In the genomic region with DNA sequence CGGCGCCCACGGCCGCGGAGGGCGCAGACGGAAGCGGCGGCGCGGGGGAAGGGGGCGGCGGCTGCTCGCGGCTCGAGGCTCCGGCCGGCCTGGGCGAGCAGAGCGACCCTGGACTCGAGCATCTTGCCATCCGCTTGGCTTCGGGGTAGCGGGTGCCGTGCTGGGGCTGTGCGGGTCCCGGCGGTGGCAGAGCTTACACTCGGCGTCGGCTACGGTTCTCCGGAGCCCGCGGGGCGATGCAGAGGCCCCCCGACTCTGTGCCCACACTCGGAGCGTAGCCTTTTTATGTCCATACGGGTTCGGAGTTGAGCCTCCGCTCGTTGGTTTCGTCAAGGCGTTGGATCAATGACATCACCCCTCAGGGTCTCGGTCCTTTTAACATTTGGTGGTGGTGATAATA, we compare ENCODE assay signal across 8 mouse cellular contexts. TPM values are rescaled to one million over a fixed set of nuclear protein-coding genes. Genes with fewer than 3 reads are reported as not detected.
DNase-seq lines count a peak whose midpoint lies in the region; ATAC-seq and TF ChIP-seq lines count a peak whose summit lies in the region.

No protein-coding gene starts in this region.

- no peaks in the 10 kb centered on the region for H3K27me3 ChIP-seq in heart, adult 2 months (ENCODE audit: control insufficient read depth, insufficient read depth, low read length)
- H3K27me3 ChIP-seq in limb, embryonic 14.5 days (ENCODE audit: control insufficient read depth, insufficient read depth, low read length): no peaks in the 10 kb centered on the region
- H3K27me3 ChIP-seq in stomach, postnatal 0 days (ENCODE audit: control insufficient read depth, insufficient read depth, low read length): no peaks in the 10 kb centered on the region

- peak overlapping the region; percentile 82 for H3K4me2 ChIP-seq in limb, embryonic 14.5 days (replicated peaks; ENCODE audit: low read depth, low read length, severe bottlenecking)
- peak overlapping the region; percentile 90 for H3K4me2 ChIP-seq in stomach, postnatal 0 days (replicated peaks; ENCODE audit: low read depth)

- H3K27ac ChIP-seq in heart, adult 2 months: peak overlapping the region; percentile 66
- no peak overlapping the region for H3K27ac ChIP-seq in embryonic fibroblast, embryonic 13.5 days (ENCODE audit: insufficient read depth, low read length)
- peak overlapping the region; percentile 71 for H3K27ac ChIP-seq in limb, embryonic 14.5 days (replicated peaks; ENCODE audit: low read depth, low read length)
- H3K27ac ChIP-seq in stomach, postnatal 0 days (replicated peaks): peak overlapping the region; percentile 82

- H3K79me2 ChIP-seq in heart, adult 2 months (replicated peaks; ENCODE audit: control insufficient read depth, insufficient read depth, low read length): peaks cover 4% of the 10 kb centered on the region

- under 1% methylated on average over 43 of the region's 46 CpGs for WGBS in heart, adult 2 months
- WGBS in limb, embryonic 14.5 days: 1% methylated on average over 22 of the region's 46 CpGs
- WGBS in stomach, postnatal 0 days: under 1% methylated on average over 39 of the region's 46 CpGs

- no peak for TF ChIP-seq POLR2A in heart, adult 2 months (IDR thresholded peaks at IDR 0.05; ENCODE audit: insufficient read depth, low read depth, low read length)
- TF ChIP-seq POLR2A in embryonic fibroblast, embryonic 13.5 days (IDR thresholded peaks at IDR 0.05; ENCODE audit: low read depth, low read length): no peak
- TF ChIP-seq POLR2A in limb, embryonic 14.5 days (IDR thresholded peaks at IDR 0.05; ENCODE audit: borderline replicate concordance, extremely low read depth, insufficient read depth, insufficient read length): no peak

- TF ChIP-seq CTCF in heart, adult 2 months (IDR thresholded peaks at IDR 0.05): no peak
- no peak for TF ChIP-seq CTCF in embryonic fibroblast, embryonic 13.5 days (IDR thresholded peaks at IDR 0.05; ENCODE audit: borderline replicate concordance, insufficient read depth, low read length)
- TF ChIP-seq CTCF in stomach, postnatal 0 days (IDR thresholded peaks at IDR 0.05; ENCODE audit: low read depth): no peak

- TF ChIP-seq EP300 in heart, adult 2 months (IDR thresholded peaks at IDR 0.05; ENCODE audit: insufficient read depth, low read depth, low read length): no peak
- TF ChIP-seq EP300 in stomach, postnatal 0 days (optimal IDR thresholded peaks at IDR 0.05): no peak

- peaks cover 5% of the 10 kb centered on the region for H3K4me1 ChIP-seq in heart, adult 2 months (ENCODE audit: control insufficient read depth, insufficient read depth, low read length)
- H3K4me1 ChIP-seq in embryonic fibroblast, embryonic 13.5 days (ENCODE audit: control insufficient read depth, insufficient read depth, low read length): peaks cover 4% of the 10 kb centered on the region; the same call in 1 of the 2 replicates
- peaks cover 8% of the 10 kb centered on the region for H3K4me1 ChIP-seq in limb, embryonic 14.5 days (ENCODE audit: control insufficient read depth, insufficient read depth, low read length)
- H3K4me1 ChIP-seq in stomach, postnatal 0 days (replicated peaks; ENCODE audit: control insufficient read depth, insufficient read depth): peaks cover 3% of the 10 kb centered on the region; the same call in 1 of the 2 replicates

- peak overlapping the region; percentile 94 for H3K9ac ChIP-seq in heart, adult 2 months (ENCODE audit: low read depth, low read length)
- peak overlapping the region; percentile 90 for H3K9ac ChIP-seq in limb, embryonic 14.5 days (ENCODE audit: low read depth, low read length, severe bottlenecking)
- H3K9ac ChIP-seq in stomach, postnatal 0 days (ENCODE audit: low read length): peak overlapping the region; percentile 93

- intact Hi-C loops in heart, adult 2 months (cut with DNase I): loop anchor here (5.0 kb wide), 1 partner anchor 67 kb away; the partner anchor contains the start of gene Rab35
- intact Hi-C loops in heart, postnatal 36 days (cut with DNase I): no loop called here

- peaks cover 5% of the 10 kb centered on the region; the same call in 1 of the 2 replicates for H3K36me3 ChIP-seq in heart, adult 2 months (ENCODE audit: control insufficient read depth, insufficient read depth, low read length)
- H3K36me3 ChIP-seq in limb, embryonic 14.5 days (ENCODE audit: control insufficient read depth, insufficient read depth, low read length): peaks cover 39% of the 10 kb centered on the region
- H3K36me3 ChIP-seq in stomach, postnatal 0 days (ENCODE audit: control insufficient read depth, insufficient read depth, low read length): peaks cover 13% of the 10 kb centered on the region

- no peaks in the 10 kb centered on the region for H3K9me3 ChIP-seq in limb, embryonic 14.5 days (ENCODE audit: control insufficient read depth, low read length)
- H3K9me3 ChIP-seq in stomach, postnatal 0 days (ENCODE audit: control insufficient read depth, low read length): no peaks in the 10 kb centered on the region

- no peak for DNase-seq in heart, adult 2 months
- no peak for DNase-seq in heart, postnatal 36 days
- peak; percentile 33 for DNase-seq in 3T3-L1 (ENCODE audit: low read depth, low spot score)
- no peak for DNase-seq in limb, embryonic 14.5 days (ENCODE audit: low spot score)
- DNase-seq in stomach, postnatal 0 days (ENCODE audit: low spot score): no peak
- no peak for DNase-seq in ovary, postnatal 10 days (ENCODE audit: low spot score)
- no peak for DNase-seq in kidney, postnatal 14 days

- peak; percentile 23 for ATAC-seq in limb, embryonic 14.5 days (ENCODE audit: low FRiP score, low read depth)
- ATAC-seq in stomach, postnatal 0 days (ENCODE audit: low FRiP score, low TSS enrichment): peak; percentile 25; the same call in 1 of the 2 replicates

- peak overlapping the region; percentile 75 for H3K4me3 ChIP-seq in heart, adult 2 months
- H3K4me3 ChIP-seq in embryonic fibroblast, embryonic 13.5 days (ENCODE audit: insufficient read depth, low read length): peak overlapping the region; percentile 93
- H3K4me3 ChIP-seq in limb, embryonic 14.5 days (replicated peaks; ENCODE audit: low read length): peak overlapping the region; percentile 96
- H3K4me3 ChIP-seq in stomach, postnatal 0 days (ENCODE audit: low read depth, low read length): peak overlapping the region; percentile 97

RNA-seq across cellular contexts. Expression of gene Gcn1l1, which starts 0.3 kb away (rescaled TPM):
- 10 to 100 TPM; 34.2 to 40.1 TPM for total RNA-seq in heart, adult 2 months (2021)
- polyA plus RNA-seq in heart, adult 2 months (2012; rRNA removed): 21.5 and 34.6 TPM in 2 replicates
- total RNA-seq in heart, postnatal 36 days (2021): 10 to 100 TPM; 43.1 to 49.5 TPM
- 39.5 and 40.7 TPM in 2 replicates for polyA plus RNA-seq in embryonic fibroblast, embryonic 13.5 days (2011; ENCODE audit: insufficient read length, low read depth, missing spikeins)
- polyA plus RNA-seq in limb, embryonic 14.5 days (2012; rRNA removed): 47.0 and 59.2 TPM in 2 replicates
- polyA plus RNA-seq in limb, embryonic 14.5 days (2014; fragmentation: Nextera tagmentation; extraction: Ambion mirVana): 42.8 and 49.7 TPM in 2 replicates
- polyA plus RNA-seq in stomach, postnatal 0 days (2015; fragmentation: Nextera tagmentation; extraction: Ambion mirVana): 11.2 and 11.7 TPM in 2 replicates

RNA-seq across cellular contexts. Expression of gene Rplp0, which starts 6.1 kb away (rescaled TPM):
- 100 to 1,000 TPM; 587 to 705 TPM for total RNA-seq in heart, adult 2 months (2021)
- 1,240 and 1,274 TPM in 2 replicates for polyA plus RNA-seq in heart, adult 2 months (2012; rRNA removed)
- 100 to 1,000 TPM; 650 to 668 TPM for total RNA-seq in heart, postnatal 36 days (2021)
- 3,023 and 3,024 TPM in 2 replicates for polyA plus RNA-seq in embryonic fibroblast, embryonic 13.5 days (2011; ENCODE audit: insufficient read length, low read depth, missing spikeins)
- 3,411 and 4,152 TPM in 2 replicates for polyA plus RNA-seq in limb, embryonic 14.5 days (2012; rRNA removed)
- polyA plus RNA-seq in limb, embryonic 14.5 days (2014; fragmentation: Nextera tagmentation; extraction: Ambion mirVana): 2,030 and 2,068 TPM in 2 replicates
- 1,317 and 1,335 TPM in 2 replicates for polyA plus RNA-seq in stomach, postnatal 0 days (2015; fragmentation: Nextera tagmentation; extraction: Ambion mirVana)

RNA-seq across cellular contexts. Expression of gene Pxn, which starts 58.9 kb away (rescaled TPM):
- 10 to 100 TPM; 35.9 to 37.1 TPM for total RNA-seq in heart, adult 2 months (2021)
- 51.9 and 56.5 TPM in 2 replicates for polyA plus RNA-seq in heart, adult 2 months (2012; rRNA removed)
- total RNA-seq in heart, postnatal 36 days (2021): 10 to 100 TPM; 36.2 to 37.9 TPM
- polyA plus RNA-seq in embryonic fibroblast, embryonic 13.5 days (2011; ENCODE audit: insufficient read length, low read depth, missing spikeins): 25.7 and 35.2 TPM in 2 replicates
- 119 and 145 TPM in 2 replicates for polyA plus RNA-seq in limb, embryonic 14.5 days (2012; rRNA removed)
- 25.0 and 26.3 TPM in 2 replicates for polyA plus RNA-seq in limb, embryonic 14.5 days (2014; fragmentation: Nextera tagmentation; extraction: Ambion mirVana)
- 21.1 and 25.8 TPM in 2 replicates for polyA plus RNA-seq in stomach, postnatal 0 days (2015; fragmentation: Nextera tagmentation; extraction: Ambion mirVana)
